Mouse (Mus musculus) telencephalon, adult 2 months (tissue): ENCODE measurements around the gene Rptor.

ENCODE experiments used
- DNase-seq: peaks from one replicate; pipeline ENCODE4 v3.0.0-alpha.2; 2011; ENCODE audit warnings: low read depth, low spot score

The Rptor gene

GRCm38 (mm10) chr11:119735152-119735551 is 132.4 kb downstream of the Rptor start:
- no peak for DNase-seq

- peak; percentile 54 for DNase-seq
Observed at GRCm38 (mm10) chr11:119738990-119739846, 136.5 kb downstream of the Rptor start.

- DNase-seq: no peak
Observed at GRCm38 (mm10) chr11:119741401-119741800, 138.7 kb downstream of the Rptor start.

- no peak for DNase-seq
Observed at GRCm38 (mm10) chr11:119744436-119744835, 141.7 kb downstream of the Rptor start.

GRCm38 (mm10) chr11:119745333-119745732 is 142.6 kb downstream of the Rptor start:
- DNase-seq: no peak

- DNase-seq: no peak
Observed at GRCm38 (mm10) chr11:119754459-119754858, 151.8 kb downstream of the Rptor start.

- no peak for DNase-seq
Observed at GRCm38 (mm10) chr11:119758214-119758613, 155.5 kb downstream of the Rptor start.

- no peak for DNase-seq
Observed at GRCm38 (mm10) chr11:119758705-119759327, 156.1 kb downstream of the Rptor start.

GRCm38 (mm10) chr11:119762911-119763310 is 160.2 kb downstream of the Rptor start:
- DNase-seq: no peak

- no peak for DNase-seq
Observed at GRCm38 (mm10) chr11:119766023-119766422, 163.3 kb downstream of the Rptor start.

GRCm38 (mm10) chr11:119766782-119767459 is 164.2 kb downstream of the Rptor start:
- no peak for DNase-seq

- no peak for DNase-seq
Observed at GRCm38 (mm10) chr11:119767525-119767924, 164.8 kb downstream of the Rptor start.

GRCm38 (mm10) chr11:119768511-119768910 is 165.8 kb downstream of the Rptor start:
- no peak for DNase-seq

GRCm38 (mm10) chr11:119769666-119770065 is 167.0 kb downstream of the Rptor start:
- no peak for DNase-seq

GRCm38 (mm10) chr11:119770985-119771384 is 168.3 kb downstream of the Rptor start:
- no peak for DNase-seq

- DNase-seq: no peak
Observed at GRCm38 (mm10) chr11:119772896-119773295, 170.2 kb downstream of the Rptor start.

GRCm38 (mm10) chr11:119775076-119775760 is 172.5 kb downstream of the Rptor start:
- DNase-seq: no peak

- no peak for DNase-seq
Observed at GRCm38 (mm10) chr11:119777236-119777635, 174.5 kb downstream of the Rptor start.

GRCm38 (mm10) chr11:119777872-119778271 is 175.2 kb downstream of the Rptor start:
- no peak for DNase-seq

GRCm38 (mm10) chr11:119780290-119780689 is 177.6 kb downstream of the Rptor start:
- no peak for DNase-seq

- DNase-seq: no peak
Observed at GRCm38 (mm10) chr11:119781165-119781564, 178.5 kb downstream of the Rptor start.

- DNase-seq: no peak
Observed at GRCm38 (mm10) chr11:119781726-119782125, 179.0 kb downstream of the Rptor start.
